Mouse (Mus musculus): Measurements from ENCODE around the gene Ankrd28. TPM values are rescaled to one million over a fixed set of nuclear protein-coding genes. Genes with fewer than 3 reads are reported as not detected.

The Ankrd28 gene
- polyA plus RNA-seq, 1 experiment, result 11.6 TPM

GRCm38 (mm10) chr14:31664100-31664902 lies 166.2 kb downstream of the Ankrd28 start:
- no peaks in the 10 kb centered on the region for H3K27me3 ChIP-seq (ENCODE audit: control insufficient read depth, insufficient read depth, insufficient read length)
- peaks cover 7% of the 10 kb centered on the region for H3K36me3 ChIP-seq (ENCODE audit: control insufficient read depth, insufficient read depth)
- TF ChIP-seq FOSL1 (IDR thresholded peaks at IDR 0.05; ENCODE audit: insufficient read depth, low read length, poor library complexity, severe bottlenecking) (peak; percentile 35), MAX (IDR thresholded peaks at IDR 0.05) (no peak)
- H3K79me3 ChIP-seq (ENCODE audit: low read depth), result no peaks in the 10 kb centered on the region
- H3K4me3 ChIP-seq (ENCODE audit: insufficient read depth, poor library complexity, severe bottlenecking), result no peak overlapping the region
- peaks cover 29% of the 10 kb centered on the region for H3K79me2 ChIP-seq (ENCODE audit: control insufficient read depth, insufficient read depth)
- peak overlapping the region; percentile 63 for H3ac ChIP-seq (ENCODE audit: control insufficient read depth, insufficient read length, low read depth)

DNA sequence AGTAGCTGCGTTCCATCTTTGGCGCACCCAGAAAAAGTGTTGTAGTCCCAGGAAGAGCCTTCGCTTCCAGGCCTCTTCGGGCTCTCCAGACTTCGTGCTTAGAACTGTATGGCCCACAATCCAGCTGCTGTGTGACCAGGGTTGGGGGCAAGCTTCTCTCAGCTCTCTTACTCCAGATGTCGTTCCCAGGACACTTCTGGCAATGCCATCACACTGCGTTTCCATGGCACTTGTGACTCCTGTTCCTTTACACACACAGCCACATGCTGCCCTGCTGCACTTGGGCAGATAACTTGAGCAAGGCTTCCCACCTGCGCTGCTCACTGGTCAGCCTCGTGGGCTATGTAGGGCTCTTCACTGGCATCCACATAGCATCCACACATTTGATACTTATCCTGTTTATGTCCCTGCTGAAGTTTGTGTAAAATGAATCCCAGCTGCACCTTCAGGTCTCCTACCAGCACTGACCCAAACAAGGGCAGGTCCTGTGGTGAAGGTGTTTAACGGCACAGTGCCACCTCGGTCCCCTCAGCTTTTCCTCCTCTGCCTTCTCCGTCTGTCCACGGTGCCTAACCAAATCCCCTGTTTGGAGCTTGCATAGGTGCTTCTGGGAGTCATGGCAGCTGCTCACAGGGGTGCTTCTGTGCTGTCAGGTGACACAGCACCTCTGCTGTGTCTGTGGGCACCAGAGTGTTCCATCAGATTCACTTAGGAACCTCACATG lies 166.9 kb downstream of the Ankrd28 start:
- Histone ChIP-seq H3K79me3 (ENCODE audit: low read depth) (no peaks in the 10 kb centered on the region), H3ac (ENCODE audit: control insufficient read depth, insufficient read length, low read depth) (peak overlapping the region; percentile 63)
- TF ChIP-seq MAX (IDR thresholded peaks at IDR 0.05) (no peak), MYOG (IDR thresholded peaks at IDR 0.05; ENCODE audit: control insufficient read depth, extremely low read depth, insufficient read length) (no peak), CTCF (IDR thresholded peaks at IDR 0.05; ENCODE audit: control insufficient read depth, insufficient read depth, insufficient read length) (no peak), CEBPB (IDR thresholded peaks at IDR 0.05; ENCODE audit: low read depth) (no peak), MYOD1 (IDR thresholded peaks at IDR 0.05; ENCODE audit: control insufficient read depth, insufficient read length, low read depth) (no peak), FOSL1 (IDR thresholded peaks at IDR 0.05; ENCODE audit: insufficient read depth, low read length, poor library complexity, severe bottlenecking) (no peak), USF1 (IDR thresholded peaks at IDR 0.05; ENCODE audit: low read depth) (no peak)

DNA sequence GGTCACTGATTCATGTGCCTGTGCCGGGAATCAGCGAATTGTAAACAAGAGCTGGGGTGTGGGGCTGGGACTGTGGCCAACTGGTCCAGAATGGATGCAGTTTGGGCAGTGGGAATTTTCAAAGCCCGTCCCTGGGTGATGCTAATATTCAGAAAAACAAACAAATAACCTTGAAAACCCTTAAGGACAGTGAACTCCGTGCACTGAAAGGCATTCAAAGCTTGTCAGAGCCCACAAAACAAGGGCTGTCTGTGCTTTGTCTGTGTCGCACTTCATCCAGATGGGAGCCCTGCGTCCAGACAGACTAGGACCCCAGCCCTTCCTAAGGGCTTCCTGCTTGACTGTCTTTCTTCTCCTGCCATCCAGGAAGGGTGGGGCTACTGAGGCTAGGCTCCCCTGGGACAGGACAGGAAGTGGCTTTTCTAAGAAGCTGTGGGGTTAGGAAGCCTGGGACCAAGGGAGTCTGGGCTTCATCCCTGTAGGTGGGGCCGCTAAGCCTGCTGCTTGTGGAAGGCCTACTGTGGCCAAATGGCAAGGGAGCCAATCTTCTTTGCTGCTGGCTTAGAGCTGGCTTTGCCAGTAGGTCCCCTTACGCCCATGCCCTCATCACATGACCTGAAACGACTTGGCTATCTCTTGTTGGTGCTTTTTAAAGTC lies 167.8 kb downstream of the Ankrd28 start:
- peaks cover 7% of the 10 kb centered on the region for H3K36me3 ChIP-seq (ENCODE audit: control insufficient read depth, insufficient read depth)
- no peaks in the 10 kb centered on the region for H3K27me3 ChIP-seq (ENCODE audit: control insufficient read depth, insufficient read depth, insufficient read length)
- peak overlapping the region; percentile 39 for H3ac ChIP-seq (ENCODE audit: control insufficient read depth, insufficient read length, low read depth)
- no peak overlapping the region for H3K4me3 ChIP-seq (ENCODE audit: insufficient read depth, poor library complexity, severe bottlenecking)
- no peaks in the 10 kb centered on the region for H3K79me3 ChIP-seq (ENCODE audit: low read depth)
- peak; percentile 4 for TF ChIP-seq FOSL1 (IDR thresholded peaks at IDR 0.05; ENCODE audit: insufficient read depth, low read length, poor library complexity, severe bottlenecking)
- peak; percentile 3 for TF ChIP-seq MYOD1 (IDR thresholded peaks at IDR 0.05; ENCODE audit: control insufficient read depth, insufficient read length, low read depth)
- TF ChIP-seq MAX (IDR thresholded peaks at IDR 0.05), result peak; percentile 88
- TF ChIP-seq CTCF (IDR thresholded peaks at IDR 0.05; ENCODE audit: control insufficient read depth, insufficient read depth, insufficient read length), result no peak
- no peak for TF ChIP-seq CEBPB (IDR thresholded peaks at IDR 0.05; ENCODE audit: low read depth)
- TF ChIP-seq MYOG (IDR thresholded peaks at IDR 0.05; ENCODE audit: control insufficient read depth, extremely low read depth, insufficient read length), result no peak
- peak; percentile 95 for TF ChIP-seq USF1 (IDR thresholded peaks at IDR 0.05; ENCODE audit: low read depth)
- H3K79me2 ChIP-seq (ENCODE audit: control insufficient read depth, insufficient read depth), result peaks cover 40% of the 10 kb centered on the region

More for the DNA sequence above, 166.9 kb downstream of the Ankrd28 start:
- Histone ChIP-seq H3K79me2 (ENCODE audit: control insufficient read depth, insufficient read depth) (peaks cover 31% of the 10 kb centered on the region), H3K27me3 (ENCODE audit: control insufficient read depth, insufficient read depth, insufficient read length) (no peaks in the 10 kb centered on the region), H3K36me3 (ENCODE audit: control insufficient read depth, insufficient read depth) (peaks cover 7% of the 10 kb centered on the region), H3K4me3 (ENCODE audit: insufficient read depth, poor library complexity, severe bottlenecking) (no peak overlapping the region)

GRCm38 (mm10) chr14:31661671-31662554 lies 168.5 kb downstream of the Ankrd28 start:
- H3K4me3 ChIP-seq (ENCODE audit: insufficient read depth, poor library complexity, severe bottlenecking), result peak overlapping the region; percentile 22
- peaks cover 36% of the 10 kb centered on the region for H3K79me2 ChIP-seq (ENCODE audit: control insufficient read depth, insufficient read depth)
- no peaks in the 10 kb centered on the region for H3K79me3 ChIP-seq (ENCODE audit: low read depth)
- peaks cover 3% of the 10 kb centered on the region for H3K36me3 ChIP-seq (ENCODE audit: control insufficient read depth, insufficient read depth)
- H3ac ChIP-seq (ENCODE audit: control insufficient read depth, insufficient read length, low read depth), result peak overlapping the region; percentile 83
- TF ChIP-seq FOSL1 (IDR thresholded peaks at IDR 0.05; ENCODE audit: insufficient read depth, low read length, poor library complexity, severe bottlenecking) (no peak), USF1 (IDR thresholded peaks at IDR 0.05; ENCODE audit: low read depth) (no peak), MAX (IDR thresholded peaks at IDR 0.05) (no peak), CTCF (IDR thresholded peaks at IDR 0.05; ENCODE audit: control insufficient read depth, insufficient read depth, insufficient read length) (no peak), CEBPB (IDR thresholded peaks at IDR 0.05; ENCODE audit: low read depth) (no peak), MYOD1 (IDR thresholded peaks at IDR 0.05; ENCODE audit: control insufficient read depth, insufficient read length, low read depth) (no peak), MYOG (IDR thresholded peaks at IDR 0.05; ENCODE audit: control insufficient read depth, extremely low read depth, insufficient read length) (no peak)
- no peaks in the 10 kb centered on the region for H3K27me3 ChIP-seq (ENCODE audit: control insufficient read depth, insufficient read depth, insufficient read length)
